Mouse (Mus musculus) layer of hippocampus, adult 18-20 months (tissue): ENCODE data around the gene Gm39566. TPM values are rescaled to one million over a fixed set of nuclear protein-coding genes. Genes with fewer than 3 reads are reported as not detected.

Experiments
- DNase-seq, 2 experiments: peaks; one replicate each; pipeline ENCODE4 v3.0.0; 2022; ENCODE audit warnings: low spot score in 2 of 2
- total RNA-seq, 2 experiments: library from RNA; stranded (reverse); gene quantifications; 2 replicates each; pipeline ENCODE4 v1.2.3; 2021

Gene Gm39566
- total RNA-seq, 2 experiments from 2014 or later, result not detected

- DNase-seq, result no peak
These were observed 19.0 kb upstream of the Gm39566 start for GRCm38 (mm10) chr11:69834001-69834549.

GRCm38 (mm10) chr11:69833554-69833953 is 18.5 kb upstream of the Gm39566 start:
- DNase-seq, result no peak

GRCm38 (mm10) chr11:69828832-69829231 is 13.7 kb upstream of the Gm39566 start:
- DNase-seq, result no peak

GRCm38 (mm10) chr11:69823456-69823855 is 8.4 kb upstream of the Gm39566 start:
- DNase-seq, result no peak

- DNase-seq, result no peak
These were observed 7.0 kb upstream of the Gm39566 start, which contains the start of gene Spem1 for GRCm38 (mm10) chr11:69822080-69822479. TSS of gene Spem1 (minus strand) at chr11:69822180.

GRCm38 (mm10) chr11:69818871-69819270 is 3.8 kb upstream of the Gm39566 start:
- no peak for DNase-seq

GRCm38 (mm10) chr11:69818365-69818764 is 3.3 kb upstream of the Gm39566 start, which contains the start of gene Spem2:
TSS of gene Spem2 (minus strand) at chr11:69818465.
- DNase-seq, result no peak

GRCm38 (mm10) chr11:69816520-69816919 is 1.4 kb upstream of the Gm39566 start:
- DNase-seq, result no peak

GRCm38 (mm10) chr11:69810280-69810679 is 4.8 kb downstream of the Gm39566 start:
- no peak for DNase-seq

- DNase-seq, result no peak
These were observed 7.5 kb downstream of the Gm39566 start for GRCm38 (mm10) chr11:69807641-69808040.

GRCm38 (mm10) chr11:69806378-69806777 is 8.7 kb downstream of the Gm39566 start:
- no peak for DNase-seq

- DNase-seq, result no peak
These were observed 9.9 kb downstream of the Gm39566 start, which contains the start of gene Tmem102 for GRCm38 (mm10) chr11:69804972-69805909. TSS of gene Tmem102 (minus strand) at chr11:69805624.

- DNase-seq, result no peak
These were observed 10.5 kb downstream of the Gm39566 start for GRCm38 (mm10) chr11:69804652-69804940.

- DNase-seq, result peak; percentile 48 to 66
These were observed 11.1 kb downstream of the Gm39566 start for GRCm38 (mm10) chr11:69803786-69804651.

- DNase-seq, result no peak
These were observed 11.8 kb downstream of the Gm39566 start for GRCm38 (mm10) chr11:69803328-69803727.

GRCm38 (mm10) chr11:69802648-69803105 is 12.4 kb downstream of the Gm39566 start:
- peak; percentile 75 to 80 for DNase-seq

GRCm38 (mm10) chr11:69801379-69801977 is 13.6 kb downstream of the Gm39566 start, which contains the start of gene Fgf11:
TSS of gene Fgf11 (minus strand) at chr11:69801857.
- no peak for DNase-seq

- no peak for DNase-seq
These were observed 14.5 kb downstream of the Gm39566 start for GRCm38 (mm10) chr11:69800392-69801197.

GRCm38 (mm10) chr11:69800138-69800391 is 15.0 kb downstream of the Gm39566 start:
- DNase-seq, result no peak

GRCm38 (mm10) chr11:69799394-69800137 is 15.5 kb downstream of the Gm39566 start:
- DNase-seq, result no peak
